Mouse (Mus musculus): ENCODE measurements around the gene Stx17. TPM values are rescaled to one million over a fixed set of nuclear protein-coding genes. Genes with fewer than 3 reads are reported as not detected.

Stx17 gene
- polyA plus RNA-seq, 1 experiment from 2014 or later, result 26.7 TPM

DNA sequence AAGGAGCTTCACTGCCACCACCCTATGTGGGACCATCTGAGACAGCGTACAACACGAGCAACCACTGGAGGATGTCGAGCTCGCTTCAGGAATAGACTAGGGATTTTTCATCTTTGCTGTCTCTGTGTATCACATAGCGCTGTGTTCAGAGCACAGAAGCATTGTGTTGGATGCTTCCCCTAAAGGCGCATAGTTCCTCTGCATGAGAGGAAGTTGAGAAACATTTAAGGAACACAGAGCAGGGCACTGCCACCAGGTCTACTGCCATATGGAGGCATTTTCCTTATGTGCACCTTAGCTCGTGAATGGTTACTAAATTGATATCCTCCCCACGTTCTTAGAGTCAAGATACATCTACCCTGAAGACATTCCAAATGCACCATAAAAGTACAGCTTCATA is 24.5 kb upstream of the Stx17 start:
- H3K36me3 ChIP-seq (ENCODE audit: control insufficient read depth, insufficient read depth, low read length), result no peaks in the 10 kb centered on the region
- WGBS, result 89% methylated on average over 8 of the region's 8 CpGs

DNA sequence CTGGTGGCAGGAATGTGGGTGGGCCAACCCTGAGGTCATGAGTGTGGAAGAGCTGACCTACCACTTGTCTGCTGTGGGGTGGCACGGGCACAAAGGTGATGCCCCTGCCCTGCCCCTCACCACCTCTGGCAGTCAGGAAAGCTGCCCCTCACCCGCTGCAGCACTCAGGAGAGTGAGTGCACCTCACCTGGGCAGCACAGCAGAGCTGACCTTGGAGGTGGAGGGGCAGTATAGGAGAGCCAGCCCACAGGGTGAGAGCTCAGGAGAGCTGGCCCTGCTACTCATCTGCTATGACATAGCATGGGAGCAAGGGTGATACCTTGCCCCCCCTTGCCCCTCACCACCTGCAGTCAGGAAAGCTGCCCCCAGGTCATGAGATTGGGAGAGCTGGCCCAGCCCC is 22.7 kb upstream of the Stx17 start:
- Histone ChIP-seq H3K4me3 (ENCODE audit: low read length) (no peak overlapping the region), H3K27me3 (ENCODE audit: control insufficient read depth, insufficient read depth, low read length) (no peaks in the 10 kb centered on the region), H3K9me3 (ENCODE audit: control insufficient read depth, low read length) (no peaks in the 10 kb centered on the region), H3K27ac (ENCODE audit: low read depth, low read length) (no peak overlapping the region), H3K9ac (ENCODE audit: low read depth, low read length) (no peak overlapping the region), H3K4me1 (ENCODE audit: control insufficient read depth, insufficient read depth, low read length) (no peaks in the 10 kb centered on the region), H3K36me3 (ENCODE audit: control insufficient read depth, insufficient read depth, low read length) (no peaks in the 10 kb centered on the region), H3K4me2 (replicated peaks; ENCODE audit: low read depth, low read length) (no peak overlapping the region)
- no peak for ATAC-seq (ENCODE audit: low FRiP score, low TSS enrichment)
- WGBS, result 76% methylated on average over 2 of the region's 2 CpGs

More for the DNA sequence above, 24.5 kb upstream of the Stx17 start:
- ATAC-seq (ENCODE audit: low FRiP score, low TSS enrichment), result no peak
- no peak overlapping the region for H3K27ac ChIP-seq (ENCODE audit: low read depth, low read length)
- H3K9me3 ChIP-seq (ENCODE audit: control insufficient read depth, low read length), result no peaks in the 10 kb centered on the region
- no peak overlapping the region for H3K4me2 ChIP-seq (replicated peaks; ENCODE audit: low read depth, low read length)
- no peaks in the 10 kb centered on the region for H3K27me3 ChIP-seq (ENCODE audit: control insufficient read depth, insufficient read depth, low read length)
- H3K9ac ChIP-seq (ENCODE audit: low read depth, low read length), result no peak overlapping the region
- no peaks in the 10 kb centered on the region for H3K4me1 ChIP-seq (ENCODE audit: control insufficient read depth, insufficient read depth, low read length)
- H3K4me3 ChIP-seq (ENCODE audit: low read length), result no peak overlapping the region

- Histone ChIP-seq H3K4me2 (replicated peaks; ENCODE audit: low read depth, low read length) (no peak overlapping the region), H3K9me3 (ENCODE audit: control insufficient read depth, low read length) (no peaks in the 10 kb centered on the region), H3K4me1 (ENCODE audit: control insufficient read depth, insufficient read depth, low read length) (no peaks in the 10 kb centered on the region), H3K9ac (ENCODE audit: low read depth, low read length) (no peak overlapping the region), H3K27ac (ENCODE audit: low read depth, low read length) (no peak overlapping the region), H3K36me3 (ENCODE audit: control insufficient read depth, insufficient read depth, low read length) (no peaks in the 10 kb centered on the region), H3K27me3 (ENCODE audit: control insufficient read depth, insufficient read depth, low read length) (no peaks in the 10 kb centered on the region), H3K4me3 (ENCODE audit: low read length) (no peak overlapping the region)
- WGBS, result 76% methylated on average over 5 of the region's 5 CpGs
- ATAC-seq (ENCODE audit: low FRiP score, low TSS enrichment), result no peak
These were observed 19.3 kb upstream of the Stx17 start for GRCm38 (mm10) chr4:48105387-48105786.

DNA sequence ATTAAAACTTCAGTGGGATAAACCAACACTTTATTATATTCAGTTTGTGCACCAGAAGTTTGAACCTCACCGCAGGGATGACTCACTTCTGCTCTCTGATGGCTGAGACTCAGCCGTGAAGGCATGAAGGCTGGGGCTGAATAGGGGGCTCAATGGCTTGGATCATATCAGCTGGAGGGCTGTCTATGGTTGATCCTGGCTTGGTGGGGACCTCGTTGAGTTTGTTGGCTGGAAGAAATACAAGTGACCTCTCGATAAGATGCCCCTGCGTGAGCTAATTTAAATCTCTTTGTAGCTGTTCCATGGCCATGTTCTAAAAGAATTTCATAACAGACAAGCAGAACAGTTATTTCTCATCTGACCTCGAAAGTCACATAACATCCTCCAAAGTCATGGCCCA is 17.6 kb upstream of the Stx17 start:
- H3K4me1 ChIP-seq (ENCODE audit: control insufficient read depth, insufficient read depth, low read length), result no peaks in the 10 kb centered on the region
- no peaks in the 10 kb centered on the region for H3K36me3 ChIP-seq (ENCODE audit: control insufficient read depth, insufficient read depth, low read length)
- 87% methylated on average over 6 of the region's 6 CpGs for WGBS
- no peaks in the 10 kb centered on the region for H3K27me3 ChIP-seq (ENCODE audit: control insufficient read depth, insufficient read depth, low read length)
- H3K4me3 ChIP-seq (ENCODE audit: low read length), result no peak overlapping the region
- no peak overlapping the region for H3K27ac ChIP-seq (ENCODE audit: low read depth, low read length)
- ATAC-seq (ENCODE audit: low FRiP score, low TSS enrichment), result no peak
- H3K9ac ChIP-seq (ENCODE audit: low read depth, low read length), result no peak overlapping the region
- no peak overlapping the region for H3K4me2 ChIP-seq (replicated peaks; ENCODE audit: low read depth, low read length)
- H3K9me3 ChIP-seq (ENCODE audit: control insufficient read depth, low read length), result no peaks in the 10 kb centered on the region

DNA sequence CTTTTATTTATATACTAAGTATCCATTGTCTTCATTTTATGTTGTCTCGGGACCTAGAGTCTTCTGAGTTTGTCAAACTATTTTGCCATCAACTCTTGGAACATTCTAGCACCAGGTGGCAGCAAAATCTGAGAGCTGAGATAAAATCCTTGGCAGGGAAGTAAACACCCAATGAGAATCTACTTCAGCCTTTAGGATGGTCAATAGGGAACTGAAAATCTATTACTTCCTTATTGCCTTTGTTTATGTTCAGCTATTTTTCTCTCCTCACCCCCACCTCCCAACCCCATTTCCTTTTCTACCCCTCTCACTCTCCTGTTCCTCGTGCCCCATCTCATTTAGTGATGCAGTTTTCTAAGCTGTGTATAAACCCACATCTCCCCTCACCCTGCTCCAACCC is 16.1 kb upstream of the Stx17 start:
- WGBS, result 72% methylated on average over 2 of the region's 2 CpGs
- ATAC-seq (ENCODE audit: low FRiP score, low TSS enrichment), result no peak
- H3K4me1 ChIP-seq (ENCODE audit: control insufficient read depth, insufficient read depth, low read length), result no peaks in the 10 kb centered on the region
- H3K36me3 ChIP-seq (ENCODE audit: control insufficient read depth, insufficient read depth, low read length), result no peaks in the 10 kb centered on the region
- H3K9me3 ChIP-seq (ENCODE audit: control insufficient read depth, low read length), result no peaks in the 10 kb centered on the region
- no peak overlapping the region for H3K27ac ChIP-seq (ENCODE audit: low read depth, low read length)
- H3K27me3 ChIP-seq (ENCODE audit: control insufficient read depth, insufficient read depth, low read length), result no peaks in the 10 kb centered on the region
- H3K4me3 ChIP-seq (ENCODE audit: low read length), result no peak overlapping the region
- no peak overlapping the region for H3K9ac ChIP-seq (ENCODE audit: low read depth, low read length)
- no peak overlapping the region for H3K4me2 ChIP-seq (replicated peaks; ENCODE audit: low read depth, low read length)

GRCm38 (mm10) chr4:48110331-48110730 is 14.4 kb upstream of the Stx17 start:
- Histone ChIP-seq H3K36me3 (ENCODE audit: control insufficient read depth, insufficient read depth, low read length) (no peaks in the 10 kb centered on the region), H3K9me3 (ENCODE audit: control insufficient read depth, low read length) (no peaks in the 10 kb centered on the region), H3K4me1 (ENCODE audit: control insufficient read depth, insufficient read depth, low read length) (no peaks in the 10 kb centered on the region), H3K27ac (ENCODE audit: low read depth, low read length) (no peak overlapping the region), H3K9ac (ENCODE audit: low read depth, low read length) (no peak overlapping the region), H3K27me3 (ENCODE audit: control insufficient read depth, insufficient read depth, low read length) (no peaks in the 10 kb centered on the region), H3K4me2 (replicated peaks; ENCODE audit: low read depth, low read length) (no peak overlapping the region), H3K4me3 (ENCODE audit: low read length) (no peak overlapping the region)
- WGBS, result 84% methylated on average over 3 of the region's 3 CpGs
- ATAC-seq (ENCODE audit: low FRiP score, low TSS enrichment), result no peak

DNA sequence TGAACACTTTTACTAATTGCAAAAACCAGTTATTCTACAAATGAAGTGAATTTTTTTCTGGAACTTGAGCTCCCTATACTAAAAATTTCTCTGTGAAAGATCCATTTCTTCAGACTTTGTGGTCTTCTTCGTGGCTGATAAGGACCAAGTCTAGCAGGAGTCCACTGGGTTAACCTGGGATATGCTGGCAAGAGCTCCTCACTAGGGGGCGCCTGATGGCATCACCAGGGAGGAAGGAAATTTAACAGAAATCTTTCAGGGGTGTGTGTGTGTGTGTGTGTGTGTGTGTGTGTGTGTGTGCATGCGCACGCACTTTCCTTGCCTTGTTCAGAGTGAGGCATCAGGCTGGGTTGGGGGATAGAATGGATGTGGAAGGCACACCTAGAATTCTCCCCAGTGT is 8.5 kb upstream of the Stx17 start:
- no peaks in the 10 kb centered on the region for H3K27me3 ChIP-seq (ENCODE audit: control insufficient read depth, insufficient read depth, low read length)
- no peaks in the 10 kb centered on the region for H3K36me3 ChIP-seq (ENCODE audit: control insufficient read depth, insufficient read depth, low read length)
- H3K27ac ChIP-seq (ENCODE audit: low read depth, low read length), result no peak overlapping the region
- no peak overlapping the region for H3K4me2 ChIP-seq (replicated peaks; ENCODE audit: low read depth, low read length)
- H3K4me3 ChIP-seq (ENCODE audit: low read length), result no peak overlapping the region
- no peak for ATAC-seq (ENCODE audit: low FRiP score, low TSS enrichment)
- H3K9ac ChIP-seq (ENCODE audit: low read depth, low read length), result no peak overlapping the region
- WGBS, result 62% methylated on average over 4 of the region's 4 CpGs
- H3K9me3 ChIP-seq (ENCODE audit: control insufficient read depth, low read length), result no peaks in the 10 kb centered on the region
- no peaks in the 10 kb centered on the region for H3K4me1 ChIP-seq (ENCODE audit: control insufficient read depth, insufficient read depth, low read length)

GRCm38 (mm10) chr4:48124416-48124772 is 321 bp upstream of the Stx17 start:
- Histone ChIP-seq H3K27ac (ENCODE audit: low read depth, low read length) (no peak overlapping the region), H3K4me1 (ENCODE audit: control insufficient read depth, insufficient read depth, low read length) (peaks cover 4% of the 10 kb centered on the region; the same call in 1 of the 2 replicates), H3K36me3 (ENCODE audit: control insufficient read depth, insufficient read depth, low read length) (no peaks in the 10 kb centered on the region), H3K4me2 (replicated peaks; ENCODE audit: low read depth, low read length) (peak overlapping the region; percentile 77), H3K27me3 (ENCODE audit: control insufficient read depth, insufficient read depth, low read length) (no peaks in the 10 kb centered on the region), H3K9me3 (ENCODE audit: control insufficient read depth, low read length) (no peaks in the 10 kb centered on the region), H3K9ac (ENCODE audit: low read depth, low read length) (no peak overlapping the region; the same call in 1 of the 2 replicates), H3K4me3 (ENCODE audit: low read length) (peak overlapping the region; percentile 82)
- ATAC-seq (ENCODE audit: low FRiP score, low TSS enrichment), result peak; percentile 89
- WGBS, result 4% methylated on average over 9 of the region's 9 CpGs

DNA sequence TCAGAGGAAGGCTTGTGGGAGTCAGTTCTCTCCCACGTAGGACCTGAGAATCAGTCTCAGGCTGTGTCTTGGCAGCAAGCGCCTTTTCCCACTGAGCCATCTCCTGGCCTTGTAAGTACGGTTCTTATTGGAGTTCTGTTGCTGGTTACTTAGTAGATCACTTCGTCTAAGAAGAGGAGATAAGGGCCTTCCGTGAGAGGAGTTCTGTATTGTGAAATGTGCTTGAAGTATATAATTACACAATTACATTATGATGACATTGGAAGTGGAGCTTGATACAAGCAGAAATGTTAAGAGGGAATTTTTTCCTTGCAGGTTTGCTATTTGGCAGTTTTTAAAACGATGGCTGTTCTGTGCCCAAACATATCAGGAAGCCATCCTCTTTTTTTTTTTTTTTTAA is 5.6 kb downstream of the Stx17 start:
- no peaks in the 10 kb centered on the region for H3K9me3 ChIP-seq (ENCODE audit: control insufficient read depth, low read length)
- ATAC-seq (ENCODE audit: low FRiP score, low TSS enrichment), result no peak
- peaks cover 7% of the 10 kb centered on the region; the same call in 1 of the 2 replicates for H3K36me3 ChIP-seq (ENCODE audit: control insufficient read depth, insufficient read depth, low read length)
- WGBS, result 86% methylated on average over 6 of the region's 6 CpGs
- no peak overlapping the region for H3K4me3 ChIP-seq (ENCODE audit: low read length)
- H3K4me1 ChIP-seq (ENCODE audit: control insufficient read depth, insufficient read depth, low read length), result peaks cover 3% of the 10 kb centered on the region; the same call in 1 of the 2 replicates
- H3K27me3 ChIP-seq (ENCODE audit: control insufficient read depth, insufficient read depth, low read length), result no peaks in the 10 kb centered on the region
- no peak overlapping the region for H3K27ac ChIP-seq (ENCODE audit: low read depth, low read length)
- H3K9ac ChIP-seq (ENCODE audit: low read depth, low read length), result no peak overlapping the region
- no peak overlapping the region for H3K4me2 ChIP-seq (replicated peaks; ENCODE audit: low read depth, low read length)

DNA sequence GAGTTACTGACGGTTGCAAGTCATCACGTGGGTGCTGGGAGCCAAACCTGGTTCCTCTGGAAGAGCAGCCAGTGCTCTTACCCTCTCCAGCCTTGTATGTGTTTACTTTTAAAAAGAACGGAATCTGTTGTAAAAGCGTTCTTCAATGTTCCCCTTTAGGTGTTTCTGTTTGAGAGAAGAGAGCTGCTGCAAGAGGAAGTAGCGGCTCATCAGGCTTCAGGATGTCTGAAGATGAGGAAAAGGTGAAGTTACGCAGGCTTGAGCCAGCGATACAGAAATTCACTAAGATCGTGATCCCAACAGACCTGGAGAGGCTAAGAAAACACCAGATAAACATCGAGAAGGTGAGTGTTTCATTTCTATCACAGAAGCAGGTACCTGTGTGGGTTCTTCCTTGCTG is 6.9 kb downstream of the Stx17 start:
- Histone ChIP-seq H3K27ac (ENCODE audit: low read depth, low read length) (no peak overlapping the region), H3K4me3 (ENCODE audit: low read length) (no peak overlapping the region), H3K4me2 (replicated peaks; ENCODE audit: low read depth, low read length) (no peak overlapping the region), H3K9ac (ENCODE audit: low read depth, low read length) (no peak overlapping the region), H3K4me1 (ENCODE audit: control insufficient read depth, insufficient read depth, low read length) (no peaks in the 10 kb centered on the region), H3K27me3 (ENCODE audit: control insufficient read depth, insufficient read depth, low read length) (no peaks in the 10 kb centered on the region), H3K36me3 (ENCODE audit: control insufficient read depth, insufficient read depth, low read length) (peaks cover 7% of the 10 kb centered on the region; the same call in 1 of the 2 replicates), H3K9me3 (ENCODE audit: control insufficient read depth, low read length) (no peaks in the 10 kb centered on the region)
- ATAC-seq (ENCODE audit: low FRiP score, low TSS enrichment), result no peak
- WGBS, result 95% methylated on average over 9 of the region's 9 CpGs

Data from kidney, embryonic 14.5 days (tissue).